Mouse (Mus musculus) forebrain, postnatal 0 days (tissue): Measurements from ENCODE around the gene Ccdc155. TPM values are rescaled to one million over a fixed set of nuclear protein-coding genes. Genes with fewer than 3 reads are reported as not detected.

Experiments used
- ATAC-seq: fragments of 200-750 bp; cut with Nextera tagmentation; 2 replicates; pipeline ENCODE4 v1.8.0; 2017; ENCODE audit warnings: mild to moderate bottlenecking, moderate library complexity
- DNase-seq: peaks from one replicate; pipeline ENCODE4 v3.0.0-alpha.2; 2015
- H3K27ac ChIP-seq: fragments of 300-500 bp; sonication (generic); 2 replicates; pipeline ENCODE4 v1.5.1; 2014; ENCODE audit warnings: low read depth, mild to moderate bottlenecking, antibody characterized with exemption, low read length, moderate library complexity, mixed read lengths
- H3K27me3 ChIP-seq: fragments of 300-500 bp; sonication (generic); 2 replicates; pipeline ENCODE4 v1.6.1; 2014; ENCODE audit warnings: mild to moderate bottlenecking, low read length, mixed read lengths; ENCODE audit not compliant: insufficient read depth
- H3K36me3 ChIP-seq: fragments of 300-500 bp; sonication (generic); 2 replicates; pipeline ENCODE4 v1.6.1; 2014; ENCODE audit warnings: mild to moderate bottlenecking, moderate library complexity; ENCODE audit not compliant: insufficient read depth
- H3K4me1 ChIP-seq: fragments of 300-500 bp; sonication (generic); 2 replicates; pipeline ENCODE4 v1.6.1; 2014; ENCODE audit warnings: antibody characterized with exemption; ENCODE audit not compliant: insufficient read depth
- H3K4me2 ChIP-seq: fragments of 300-500 bp; sonication (generic); 2 replicates; pipeline ENCODE4 v1.6.1; 2014; ENCODE audit warnings: low read depth, mild to moderate bottlenecking, moderate library complexity
- H3K4me3 ChIP-seq: fragments of 300-500 bp; sonication (generic); 2 replicates; pipeline ENCODE4 v1.5.1; 2014; ENCODE audit warnings: low read depth, low read length, mixed read lengths
- H3K9ac ChIP-seq: fragments of 300-500 bp; sonication (generic); 2 replicates; pipeline ENCODE4 v1.6.1; 2014; ENCODE audit warnings: mild to moderate bottlenecking
- H3K9me3 ChIP-seq: fragments of 300-500 bp; sonication (generic); 2 replicates; pipeline ENCODE4 v1.6.1; 2016; ENCODE audit warnings: low read length
- CTCF ChIP-seq: sonication (generic); IDR thresholded peaks from 2 replicates; pipeline ENCODE4 v1.5.1; 2016; ENCODE audit warnings: antibody characterized with exemption, control low read depth, low read depth
- WGBS: fragments of 180-500 bp; shearing (Covaris S2); extraction: QIAGEN DNeasy Blood & Tissue Kit; methylation state at CpG from one replicate; pipeline ENCODE4 v1.1.7; 2014; 5-methylcytosine and 5-hydroxymethylcytosine counted together
- polyA plus RNA-seq: library from polyadenylated mRNA; unstranded; fragments of >200 nt; fragmentation: Nextera tagmentation; extraction: Ambion mirVana; gene quantifications from 2 replicates; pipeline ENCODE4 v1.2.1, GENCODE M21; 2015
- total RNA-seq: library from RNA; depleted of rRNA; stranded (reverse); fragments of >200 nt; gene quantifications from 2 replicates; pipeline ENCODE4 v1.2.3, GENCODE M21; 2014

The Ccdc155 gene
- total and polyA plus RNA-seq, 2 experiments from 2014 or later: 0.14 to 0.97 TPM

GRCm38 (mm10) chr7:45191803-45192363 lies 12.8 kb downstream of the Ccdc155 start:
- Histone ChIP-seq H3K4me2 (no peak overlapping the region), H3K9me3 (no peaks in the 10 kb centered on the region), H3K4me3 (no peak overlapping the region), H3K4me1 (no peaks in the 10 kb centered on the region), H3K9ac (no peak overlapping the region), H3K36me3 (no peaks in the 10 kb centered on the region), H3K27me3 (no peaks in the 10 kb centered on the region), H3K27ac (no peak overlapping the region)
- ATAC-seq: no peak
- DNase-seq: no peak
- TF ChIP-seq CTCF: no peak
- WGBS: 29% methylated on average over 8 of the region's 8 CpGs

DNA sequence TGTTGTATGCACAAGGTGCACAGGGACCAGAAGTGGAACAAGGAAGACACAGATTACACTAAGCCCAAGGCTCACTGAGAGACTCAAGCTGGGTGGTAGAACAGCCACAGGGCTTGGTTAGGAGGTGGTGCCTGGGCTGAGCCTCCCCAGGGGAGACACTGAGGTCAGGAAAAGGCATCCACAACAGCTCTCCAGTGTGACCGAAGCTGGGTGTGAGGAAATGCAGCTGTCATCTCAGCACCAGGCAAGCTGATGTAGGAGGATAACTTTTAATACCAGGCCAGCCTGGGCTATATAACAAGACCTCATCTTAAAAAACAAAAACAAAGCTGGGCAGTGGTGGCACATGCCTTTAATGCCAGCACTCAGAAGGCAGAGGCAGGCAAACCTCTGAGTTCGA lies 13.5 kb downstream of the Ccdc155 start:
- 74% methylated on average over 2 of the region's 2 CpGs for WGBS
- Histone ChIP-seq H3K4me1 (no peaks in the 10 kb centered on the region), H3K4me3 (no peak overlapping the region), H3K9ac (no peak overlapping the region), H3K4me2 (no peak overlapping the region), H3K36me3 (no peaks in the 10 kb centered on the region), H3K27me3 (no peaks in the 10 kb centered on the region), H3K9me3 (no peaks in the 10 kb centered on the region), H3K27ac (no peak overlapping the region)
- DNase-seq (no peak), ATAC-seq (no peak)
- TF ChIP-seq CTCF: no peak

- H3K9me3 ChIP-seq: no peaks in the 10 kb centered on the region
- no peak overlapping the region for H3K9ac ChIP-seq
- 85% methylated on average over 6 of the region's 6 CpGs for WGBS
- H3K36me3 ChIP-seq: no peaks in the 10 kb centered on the region
- DNase-seq (no peak), ATAC-seq (no peak)
- H3K27ac ChIP-seq: no peak overlapping the region
- no peaks in the 10 kb centered on the region for H3K27me3 ChIP-seq
- H3K4me2 ChIP-seq: no peak overlapping the region
- no peak for TF ChIP-seq CTCF
- no peaks in the 10 kb centered on the region for H3K4me1 ChIP-seq
- no peak overlapping the region for H3K4me3 ChIP-seq
Observed at GRCm38 (mm10) chr7:45190186-45190585, 14.5 kb downstream of the Ccdc155 start.

DNA sequence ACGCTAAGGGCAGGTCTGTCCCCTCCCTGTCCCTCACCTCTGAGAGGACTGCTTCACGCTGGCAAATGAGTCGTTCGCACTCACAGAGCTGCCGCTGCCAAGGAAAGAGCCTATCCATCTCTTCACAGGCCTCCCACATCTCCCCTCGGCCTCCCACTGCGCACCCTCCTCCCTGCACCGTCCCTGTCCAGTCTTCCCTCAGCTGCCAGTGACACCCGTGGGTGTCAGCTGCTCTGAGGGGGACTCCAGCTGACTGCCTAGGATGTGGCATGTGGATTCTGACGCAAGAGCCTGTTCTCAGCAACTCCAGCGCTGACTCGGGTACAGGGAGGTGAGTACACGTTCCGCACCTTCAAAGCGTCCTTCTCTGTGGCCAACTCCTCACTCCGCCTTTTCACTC lies 15.1 kb downstream of the Ccdc155 start:
- Histone ChIP-seq H3K27ac (no peak overlapping the region), H3K36me3 (no peaks in the 10 kb centered on the region), H3K4me3 (no peak overlapping the region), H3K4me1 (no peaks in the 10 kb centered on the region), H3K9me3 (no peaks in the 10 kb centered on the region), H3K4me2 (no peak overlapping the region), H3K9ac (no peak overlapping the region), H3K27me3 (peaks cover 6% of the 10 kb centered on the region; the same call in 1 of the 2 replicates)
- 59% methylated on average over 16 of the region's 16 CpGs for WGBS
- DNase-seq: no peak
- TF ChIP-seq CTCF: no peak
- no peak for ATAC-seq

GRCm38 (mm10) chr7:45185921-45186320 lies 18.8 kb downstream of the Ccdc155 start:
- no peak for DNase-seq
- WGBS: 57% methylated on average over 7 of the region's 7 CpGs

DNA sequence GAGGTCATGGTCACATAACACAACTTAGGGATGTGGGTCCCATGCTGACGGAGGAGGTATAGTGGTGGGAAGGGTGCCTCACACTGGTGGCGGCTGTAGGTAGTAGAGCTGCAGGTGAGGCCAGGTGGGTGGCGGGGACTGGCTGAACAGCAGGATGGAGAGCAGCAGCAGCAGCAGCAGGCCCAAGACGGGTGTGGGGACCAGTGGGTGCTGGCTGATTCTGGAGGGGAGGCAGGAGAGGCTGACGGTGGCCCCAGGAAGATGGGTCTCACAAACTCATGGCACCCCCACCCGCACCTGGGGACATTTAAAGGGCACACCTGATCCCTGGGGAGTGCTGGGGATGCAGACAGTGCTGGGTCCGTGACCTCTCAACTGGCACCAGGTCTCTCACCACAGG lies 21.0 kb downstream of the Ccdc155 start:
- ATAC-seq: no peak
- H3K36me3 ChIP-seq: no peaks in the 10 kb centered on the region
- H3K4me2 ChIP-seq: no peak overlapping the region
- no peaks in the 10 kb centered on the region for H3K9me3 ChIP-seq
- no peak for TF ChIP-seq CTCF
- no peaks in the 10 kb centered on the region for H3K4me1 ChIP-seq
- H3K9ac ChIP-seq: no peak overlapping the region
- H3K27me3 ChIP-seq: peaks cover 61% of the 10 kb centered on the region
- DNase-seq: no peak
- WGBS: 74% methylated on average over 7 of the region's 7 CpGs
- no peak overlapping the region for H3K27ac ChIP-seq
- no peak overlapping the region for H3K4me3 ChIP-seq

More at GRCm38 (mm10) chr7:45185921-45186320, 18.8 kb downstream of the Ccdc155 start:
- H3K4me3 ChIP-seq: no peak overlapping the region
- no peaks in the 10 kb centered on the region for H3K4me1 ChIP-seq
- no peaks in the 10 kb centered on the region for H3K36me3 ChIP-seq
- no peak overlapping the region for H3K27ac ChIP-seq
- peaks cover 39% of the 10 kb centered on the region for H3K27me3 ChIP-seq
- H3K4me2 ChIP-seq: no peak overlapping the region
- no peak overlapping the region for H3K9ac ChIP-seq
- ATAC-seq: no peak
- no peaks in the 10 kb centered on the region for H3K9me3 ChIP-seq
- no peak for TF ChIP-seq CTCF

DNA sequence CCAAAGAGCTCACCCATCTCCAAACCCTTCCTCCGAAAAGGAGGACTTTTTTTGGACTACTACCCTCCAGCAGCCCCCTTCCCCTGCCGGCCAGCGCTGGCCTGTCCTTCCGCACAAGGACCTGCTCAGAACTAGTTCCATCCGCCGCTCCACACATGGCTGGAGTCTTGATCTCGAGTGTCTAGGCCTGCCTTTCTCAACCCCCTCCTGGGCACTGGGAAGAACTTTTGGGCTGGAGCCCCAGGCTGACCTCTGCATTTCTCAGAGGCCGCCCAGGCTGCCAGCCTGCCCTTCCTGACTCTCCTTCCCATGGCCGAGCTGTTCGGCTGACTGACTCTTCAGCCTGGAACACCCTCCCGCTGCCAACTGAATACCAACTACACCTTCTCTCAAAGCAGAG lies 22.1 kb downstream of the Ccdc155 start:
- H3K4me2 ChIP-seq: peak overlapping the region; percentile 57
- no peak overlapping the region for H3K27ac ChIP-seq
- no peaks in the 10 kb centered on the region for H3K4me1 ChIP-seq
- peaks cover 72% of the 10 kb centered on the region for H3K27me3 ChIP-seq
- ATAC-seq (peak; percentile 6; the same call in 1 of the 2 replicates), DNase-seq (no peak)
- 19% methylated on average over 11 of the region's 11 CpGs for WGBS
- H3K9ac ChIP-seq: no peak overlapping the region
- H3K4me3 ChIP-seq: peak overlapping the region; percentile 37
- H3K36me3 ChIP-seq: no peaks in the 10 kb centered on the region
- H3K9me3 ChIP-seq: no peaks in the 10 kb centered on the region
- TF ChIP-seq CTCF: no peak

GRCm38 (mm10) chr7:45182199-45182601 lies 22.5 kb downstream of the Ccdc155 start:
- Histone ChIP-seq H3K4me3 (peak overlapping the region; percentile 37), H3K9me3 (no peaks in the 10 kb centered on the region), H3K27me3 (peaks cover 76% of the 10 kb centered on the region), H3K36me3 (no peaks in the 10 kb centered on the region), H3K4me1 (no peaks in the 10 kb centered on the region), H3K9ac (no peak overlapping the region), H3K27ac (no peak overlapping the region), H3K4me2 (peak overlapping the region; percentile 57)
- peak; percentile 87 for DNase-seq
- ATAC-seq: peak; percentile 98
- under 1% methylated on average over 34 of the region's 34 CpGs for WGBS
- no peak for TF ChIP-seq CTCF
